Mouse (Mus musculus) adrenal gland, postnatal 25 days (tissue): ENCODE measurements around the gene Cd59a. TPM values are rescaled to one million over a fixed set of nuclear protein-coding genes. Genes with fewer than 3 reads are reported as not detected.

Source experiments
- DNase-seq: peaks from one replicate; pipeline ENCODE4 v3.0.0; 2021; ENCODE audit warnings: mixed read lengths
- total RNA-seq: library from RNA; stranded (reverse); gene quantifications from 2 replicates; pipeline ENCODE4 v1.2.3, GENCODE M21; 2021

Gene Cd59a
- total RNA-seq, 1 experiment from 2014 or later: 63.6 TPM

DNA sequence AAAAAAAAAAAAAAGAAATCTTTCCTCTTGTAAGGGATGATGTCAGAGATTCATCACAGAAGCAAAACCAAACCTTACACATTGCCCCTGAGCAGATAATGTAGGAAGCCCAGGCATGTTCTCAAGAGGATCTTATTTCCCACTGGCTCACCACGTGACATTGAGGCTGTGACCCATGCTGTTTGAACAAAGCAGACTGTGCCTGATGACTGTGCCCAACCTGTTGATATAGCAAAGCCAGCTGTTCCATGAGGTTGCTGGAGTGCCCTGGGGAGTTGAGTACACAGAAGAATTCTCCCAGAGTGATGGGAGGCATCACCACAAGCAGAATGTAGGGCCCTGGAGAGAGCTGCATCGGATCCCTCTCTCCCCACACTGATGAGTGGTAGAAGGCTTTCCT, 40.3 kb downstream of the Cd59a start:
- no peak for DNase-seq

DNA sequence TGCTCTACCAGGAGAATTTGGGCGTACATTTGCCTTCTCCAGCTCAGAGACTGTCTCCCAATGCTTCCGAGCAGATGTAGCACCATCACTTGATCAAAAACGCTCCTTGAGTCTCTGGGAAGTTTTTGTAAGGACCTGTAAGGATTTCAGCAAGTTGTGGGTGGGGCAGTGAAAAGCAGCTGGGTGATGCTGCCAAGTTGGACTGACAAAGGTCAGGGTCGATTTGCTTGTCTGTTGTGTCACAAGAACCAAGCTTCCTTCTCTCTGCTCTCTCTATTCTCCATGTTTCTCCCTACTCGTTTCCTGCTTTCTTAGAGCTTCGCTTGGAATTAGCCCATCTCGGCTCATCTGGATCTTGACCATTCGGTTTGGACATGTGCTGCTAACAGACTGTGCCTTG, 46.5 kb downstream of the Cd59a start:
- DNase-seq: no peak

DNA sequence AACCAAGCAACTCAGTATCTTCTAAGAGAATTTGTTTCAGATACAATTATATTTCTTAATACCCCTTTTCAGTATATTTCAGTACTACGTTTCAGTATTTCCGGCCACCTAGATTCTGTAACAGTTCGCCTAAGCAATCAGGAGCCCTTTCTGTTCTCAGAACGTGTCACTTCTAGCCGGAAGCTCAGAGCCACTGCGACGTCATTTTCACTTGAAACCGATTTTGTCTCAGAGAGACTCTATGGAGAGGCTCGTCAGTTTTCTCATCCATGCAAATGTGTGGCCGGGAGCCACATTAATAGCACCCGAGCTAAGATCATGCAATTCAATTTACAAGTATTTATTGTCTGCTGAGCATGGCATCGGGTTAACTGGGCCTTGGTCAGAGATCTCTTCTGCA, 48.4 kb downstream of the Cd59a start:
- no peak for DNase-seq

DNA sequence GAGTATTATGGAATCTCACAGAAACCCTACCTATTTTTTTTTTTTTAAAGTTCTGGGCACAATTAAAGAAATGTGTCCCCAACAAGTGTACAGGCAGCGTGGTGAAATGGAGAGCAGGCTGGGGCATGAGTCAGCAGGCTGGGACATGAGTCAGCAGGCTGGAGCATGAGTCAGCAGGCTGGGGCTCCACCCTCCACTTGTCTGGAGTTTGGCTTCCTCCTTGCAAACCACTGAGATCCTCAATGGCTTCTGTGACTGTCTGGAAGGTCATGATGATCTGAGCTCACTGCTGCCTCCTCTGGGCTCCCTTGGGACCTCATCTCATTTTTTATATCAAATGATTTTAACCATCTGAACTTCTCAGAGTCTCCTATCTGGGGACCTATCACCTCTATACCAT, 50.4 kb downstream of the Cd59a start:
- DNase-seq: peak; percentile 82

DNA sequence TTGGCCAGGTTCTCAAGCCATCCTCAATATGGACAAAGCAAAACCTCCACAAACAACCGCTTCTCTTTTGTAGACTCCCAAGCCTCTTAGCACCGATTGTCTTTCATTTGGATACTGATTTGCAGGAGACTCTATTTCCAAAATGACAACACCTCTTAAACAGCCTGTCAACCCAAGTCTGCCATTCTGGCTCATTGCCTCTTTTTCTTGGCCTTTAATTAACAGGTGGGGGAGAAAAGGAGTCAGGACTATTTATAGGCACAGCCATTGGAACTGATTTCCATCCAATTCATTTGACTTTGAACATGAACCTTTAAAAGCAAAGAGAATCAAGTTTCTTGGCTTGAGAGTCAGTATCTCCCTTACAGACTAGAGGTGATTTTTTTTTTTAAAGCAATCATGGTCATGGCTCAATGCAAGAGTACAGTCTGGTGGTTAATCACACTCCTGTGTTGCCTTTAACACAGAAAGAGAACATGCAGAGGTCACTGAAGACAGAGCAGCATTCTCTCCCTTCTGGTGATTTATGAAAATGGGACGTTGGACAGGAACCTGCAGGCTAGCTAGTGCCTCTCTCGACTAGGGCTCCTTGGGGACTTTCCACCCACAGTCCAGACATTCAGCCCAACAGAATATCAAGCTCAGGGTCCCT, 52.4 kb downstream of the Cd59a start:
- no peak for DNase-seq

DNA sequence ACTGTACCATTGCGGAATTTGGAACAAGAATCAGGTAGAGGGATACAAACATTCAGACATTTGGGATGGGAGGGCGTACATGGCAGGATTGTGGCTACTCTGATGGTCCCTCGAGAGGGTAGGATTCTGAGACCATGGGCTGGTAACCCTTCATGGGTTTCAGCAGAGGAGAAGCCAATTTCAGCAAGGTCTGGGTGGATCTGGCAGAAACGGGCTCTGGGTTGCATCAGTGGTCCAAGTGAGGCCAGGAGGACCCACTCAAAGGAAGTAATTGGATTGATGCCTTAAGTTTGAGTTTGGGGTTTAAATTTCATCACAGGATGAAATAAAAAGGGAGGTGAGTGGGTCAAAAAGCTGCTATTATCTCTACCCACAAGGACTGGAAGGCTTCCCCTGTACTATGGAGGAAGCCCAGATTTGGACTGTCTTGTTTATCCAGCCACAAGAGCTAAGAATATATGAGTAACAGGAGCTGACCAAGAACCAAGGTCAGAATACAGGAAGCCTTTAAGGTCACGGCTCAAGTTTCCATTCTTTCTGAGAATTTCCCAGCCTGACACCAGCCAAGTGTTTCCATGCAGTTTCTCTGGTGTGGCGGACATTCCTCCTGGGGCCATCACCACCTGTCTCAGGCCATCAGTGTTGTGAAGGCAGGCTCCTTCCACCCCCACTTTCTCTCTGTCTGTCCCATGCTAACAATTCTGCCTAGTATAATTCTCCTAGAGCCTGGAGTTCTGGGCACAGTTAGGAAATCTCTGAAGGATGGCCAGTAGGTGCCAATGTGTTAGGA, 55.2 kb downstream of the Cd59a start:
- DNase-seq: no peak

DNA sequence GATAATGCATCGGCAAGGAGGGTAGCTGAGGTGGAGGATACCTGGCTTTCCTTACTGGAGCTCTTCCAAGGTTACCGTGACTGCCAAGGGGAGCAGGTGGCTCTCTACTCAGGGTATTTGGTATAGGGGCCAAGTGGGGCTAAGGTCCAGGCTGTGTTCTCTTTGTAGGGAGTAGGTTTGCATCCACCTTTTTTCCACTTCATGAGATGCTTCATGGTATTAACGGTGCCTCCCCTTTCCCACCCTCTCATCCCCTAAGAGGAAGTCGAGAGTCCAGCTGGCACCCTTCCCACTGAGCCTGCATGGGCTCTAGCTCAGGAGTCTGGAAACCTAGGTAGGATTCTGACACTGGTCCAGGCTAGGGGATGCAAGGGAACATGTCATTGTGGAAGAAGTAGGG, 57.7 kb downstream of the Cd59a start:
- DNase-seq: peak; percentile 46

DNA sequence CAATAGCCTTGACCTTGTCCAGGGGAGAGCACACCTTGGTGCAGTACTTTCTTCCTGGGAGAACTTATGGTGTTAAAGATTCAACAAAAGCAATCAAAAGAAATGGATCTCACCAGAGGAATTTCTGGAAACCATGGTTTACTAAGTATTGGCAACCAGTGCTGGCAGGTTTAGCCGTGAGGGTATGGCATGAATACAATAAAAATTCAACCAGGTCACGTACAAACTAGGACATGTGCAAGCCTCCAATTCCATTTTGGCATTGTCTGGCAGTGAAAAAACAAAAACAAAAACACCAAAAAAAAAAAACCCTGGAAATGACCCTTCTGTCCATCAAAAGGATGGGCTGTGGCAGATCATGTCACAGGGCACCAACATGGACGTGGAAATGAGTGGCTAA, 58.3 kb downstream of the Cd59a start:
- no peak for DNase-seq

DNA sequence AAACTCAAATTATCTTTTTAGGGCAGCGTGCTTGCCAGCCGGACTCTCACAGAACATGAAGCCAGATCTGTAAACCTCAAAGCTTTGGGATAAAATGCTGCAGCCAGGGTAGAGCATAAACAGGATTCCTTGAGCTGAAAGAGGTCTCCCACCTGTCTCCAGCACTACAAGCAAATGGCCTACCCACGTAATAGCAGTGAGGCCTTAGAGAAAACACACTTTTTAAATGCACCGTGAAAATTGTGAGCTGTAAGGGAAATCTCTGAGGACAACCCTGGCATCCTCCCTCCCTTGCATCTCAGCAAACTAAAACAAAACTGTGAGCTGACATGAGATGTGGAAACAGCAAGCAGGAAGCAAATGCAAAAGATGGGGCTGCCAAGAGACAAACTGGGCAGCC, 62.2 kb downstream of the Cd59a start:
- DNase-seq: no peak

DNA sequence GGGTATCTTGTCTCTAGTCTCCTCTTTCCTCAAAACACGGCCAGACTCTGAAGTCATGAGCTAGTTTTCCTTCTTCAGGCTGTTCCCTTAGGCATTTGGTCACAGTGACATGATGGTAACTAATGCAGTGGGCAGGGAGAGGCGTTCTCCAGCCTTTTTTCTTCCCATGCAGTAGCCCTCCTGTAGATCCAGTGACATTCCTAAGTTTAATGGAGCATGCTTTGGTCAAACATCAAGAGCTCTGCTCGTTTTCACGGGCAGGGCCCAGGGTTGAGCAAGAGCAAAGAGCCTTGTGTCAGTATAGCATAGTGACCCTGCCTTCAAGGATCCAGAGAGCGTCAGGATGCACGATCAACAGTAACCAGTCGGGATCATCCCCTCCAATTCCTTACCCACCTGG, 67.8 kb downstream of the Cd59a start:
- no peak for DNase-seq

DNA sequence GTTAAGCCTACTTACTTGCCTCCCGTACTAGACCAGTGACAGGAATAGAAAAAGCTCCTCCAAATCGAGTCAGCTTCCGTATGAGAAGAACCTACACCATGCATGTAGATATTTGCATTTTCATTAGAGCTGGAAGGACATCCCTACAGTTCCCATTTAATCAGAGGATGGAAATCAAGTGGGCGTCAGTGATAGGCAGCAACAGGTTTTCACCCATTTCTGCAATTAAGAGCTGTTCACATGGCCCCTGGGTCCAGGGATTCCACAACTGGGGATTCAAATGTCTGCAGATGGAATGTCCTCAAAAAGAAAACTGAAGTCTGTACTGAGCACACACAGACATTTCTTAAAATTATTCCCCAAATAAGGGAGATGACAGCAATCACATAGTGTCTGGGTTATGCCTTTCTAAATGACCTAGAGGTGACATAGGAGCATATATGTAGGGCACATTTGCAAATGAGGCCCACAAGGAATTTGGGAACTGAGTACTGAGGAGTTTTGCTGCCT, 68.4 kb downstream of the Cd59a start:
- DNase-seq: no peak

Other genes with a start within 250 kb of the Cd59a start
- gene Lmo2, start 137.8 kb upstream of the Cd59a start, total RNA-seq: 28.9 and 31.9 TPM in 2 replicates
- 85.6 and 105 TPM in 2 replicates for gene Fbxo3, start 68.1 kb upstream of the Cd59a start, total RNA-seq
- gene 4931422A03Rik, start 67.4 kb upstream of the Cd59a start, total RNA-seq: not detected in 2 replicates
- 0.55 TPM in 1 of 2 replicates, not detected in the other for gene Gm10912, start 30.0 kb upstream of the Cd59a start, total RNA-seq
- gene Gm10799, start 27.3 kb upstream of the Cd59a start, total RNA-seq: not detected in 2 replicates
- 6.4 and 11.2 TPM in 2 replicates for gene Cd59b, start 26.0 kb upstream of the Cd59a start, total RNA-seq
- 0.79 and 2.4 TPM in 2 replicates for gene A930018P22Rik, start 27.0 kb downstream of the Cd59a start, total RNA-seq